Mouse (Mus musculus): ENCODE measurements around the gene Mrpl9.

The Mrpl9 gene

DNA sequence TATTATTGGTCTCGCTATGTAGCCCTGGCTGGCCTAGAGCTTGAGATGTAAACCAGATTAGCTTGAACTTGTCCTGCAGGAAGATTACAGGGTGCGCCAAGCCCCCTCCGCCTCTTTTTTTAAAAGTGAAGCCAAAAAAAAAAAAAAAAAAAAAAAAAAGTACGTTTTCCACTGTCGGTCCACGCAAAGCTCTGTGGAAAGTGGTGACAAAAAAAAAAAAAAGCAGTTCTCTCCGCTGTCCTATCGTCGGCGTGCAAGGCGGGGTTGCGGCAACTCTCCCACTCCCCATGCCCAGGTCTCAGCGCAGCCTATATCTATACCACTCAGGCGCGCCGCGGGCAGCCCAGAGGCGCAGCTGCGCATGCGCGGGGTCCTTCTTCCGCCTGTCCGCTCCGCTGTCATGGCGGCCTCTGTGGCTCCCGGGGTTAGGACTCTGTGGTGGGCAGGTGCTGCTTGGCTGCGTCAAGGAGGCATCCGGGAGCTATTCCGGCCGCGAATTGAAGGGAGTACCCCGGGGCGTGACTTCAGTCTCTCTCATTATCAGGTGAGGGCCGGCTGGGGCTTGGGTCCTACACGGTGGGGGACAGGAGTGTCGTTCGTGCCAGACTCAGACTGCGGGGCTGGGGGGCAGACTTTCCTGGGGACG lies at the start of gene Mrpl9:
TSS of gene Mrpl9 (plus strand) at position 368 of the 646 bp plus-strand sequence.
- DNase-seq, result peak; percentile 95 to 96

DNA sequence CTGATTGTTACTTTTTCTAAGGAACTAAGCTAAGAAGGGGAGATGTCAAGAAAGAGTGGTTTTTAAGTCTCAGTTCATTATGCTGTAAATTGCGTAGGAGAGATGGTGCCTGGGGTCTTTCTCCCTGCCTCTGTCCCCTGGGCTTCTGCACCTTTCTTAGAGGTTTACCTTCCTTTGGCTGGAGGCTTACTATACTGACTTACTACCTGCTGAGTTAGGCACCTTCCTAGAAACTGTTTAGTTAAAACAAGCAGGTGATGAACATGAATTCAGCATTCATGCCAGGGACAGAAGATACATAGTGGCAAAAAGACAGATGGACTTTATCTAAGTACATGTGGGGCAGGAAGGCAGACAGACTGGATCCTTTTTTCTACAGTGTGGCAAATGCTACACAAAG lies 46.8 kb upstream of the Mrpl9 start:
- DNase-seq, result no peak

DNA sequence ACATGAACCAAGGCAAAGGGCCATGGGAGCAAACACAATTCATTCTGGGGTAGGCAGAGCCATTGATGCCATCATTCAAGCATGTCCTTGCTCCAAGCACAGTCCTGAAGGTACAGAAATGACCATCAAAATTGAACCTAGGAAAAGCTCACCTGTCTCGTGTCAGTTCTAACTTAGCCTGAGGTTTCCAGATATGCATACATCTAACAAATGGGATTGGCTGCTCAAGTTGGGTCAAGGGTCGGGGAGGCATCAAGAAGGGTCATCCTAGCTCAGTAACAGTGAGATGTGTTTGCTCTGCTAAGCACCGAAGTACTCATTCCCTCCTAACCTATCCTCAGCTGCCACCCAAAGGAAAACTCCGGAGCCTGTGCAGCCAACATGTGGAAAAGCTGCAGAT lies 46.3 kb upstream of the Mrpl9 start:
- DNase-seq, result no peak

DNA sequence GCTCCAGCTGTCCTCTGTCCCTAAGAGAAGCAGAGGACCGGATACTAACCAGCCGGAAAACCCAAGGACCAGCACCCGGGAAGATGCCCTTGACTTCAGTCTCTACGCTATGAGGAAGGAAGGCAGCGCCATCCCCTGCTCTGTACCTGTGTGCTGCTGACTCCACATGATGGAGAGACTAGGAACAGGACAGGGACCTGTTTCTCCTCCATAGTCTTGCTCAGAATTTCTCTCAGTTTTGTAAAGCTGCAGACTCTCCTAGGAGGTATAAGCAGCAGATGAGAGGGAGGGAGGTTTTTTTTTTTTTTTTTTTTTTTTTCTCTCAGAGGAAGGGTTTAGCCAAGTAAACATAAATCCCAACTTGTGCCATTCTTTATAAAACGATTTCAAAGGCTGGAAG lies 44.9 kb upstream of the Mrpl9 start, which contains the start of gene Lingo4:
TSS of gene Lingo4 (plus strand) at position 301 of the 400 bp plus-strand sequence.
- DNase-seq, result no peak

DNA sequence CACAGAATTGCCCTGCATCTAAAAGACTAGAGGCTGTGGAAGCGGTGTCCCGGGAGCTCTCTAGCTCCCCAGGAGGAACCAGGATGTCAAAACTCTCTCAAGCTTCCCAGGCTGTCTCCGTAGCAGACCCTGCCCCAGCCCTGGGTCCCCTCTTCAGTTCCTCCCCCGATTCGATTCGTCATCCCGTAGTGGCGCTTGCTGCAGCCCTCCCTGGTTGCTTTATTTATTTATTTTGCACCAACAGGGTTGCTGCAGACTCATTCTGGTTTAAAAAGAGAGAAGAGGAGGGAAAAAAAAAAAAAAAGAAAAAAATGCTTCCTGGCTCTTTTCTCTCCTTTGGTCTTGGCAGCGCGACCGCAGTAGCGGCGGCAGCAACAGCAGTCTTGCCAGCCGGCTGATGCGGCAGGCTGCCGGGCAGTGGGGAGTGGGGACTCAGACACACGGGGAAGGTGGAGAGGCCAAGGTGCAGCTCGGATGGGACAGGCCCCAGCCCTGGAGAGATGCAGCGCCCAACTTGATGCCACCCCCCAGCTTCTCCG lies 44.1 kb upstream of the Mrpl9 start:
- peak in 1 of 2 experiments; percentile 57 for DNase-seq

DNA sequence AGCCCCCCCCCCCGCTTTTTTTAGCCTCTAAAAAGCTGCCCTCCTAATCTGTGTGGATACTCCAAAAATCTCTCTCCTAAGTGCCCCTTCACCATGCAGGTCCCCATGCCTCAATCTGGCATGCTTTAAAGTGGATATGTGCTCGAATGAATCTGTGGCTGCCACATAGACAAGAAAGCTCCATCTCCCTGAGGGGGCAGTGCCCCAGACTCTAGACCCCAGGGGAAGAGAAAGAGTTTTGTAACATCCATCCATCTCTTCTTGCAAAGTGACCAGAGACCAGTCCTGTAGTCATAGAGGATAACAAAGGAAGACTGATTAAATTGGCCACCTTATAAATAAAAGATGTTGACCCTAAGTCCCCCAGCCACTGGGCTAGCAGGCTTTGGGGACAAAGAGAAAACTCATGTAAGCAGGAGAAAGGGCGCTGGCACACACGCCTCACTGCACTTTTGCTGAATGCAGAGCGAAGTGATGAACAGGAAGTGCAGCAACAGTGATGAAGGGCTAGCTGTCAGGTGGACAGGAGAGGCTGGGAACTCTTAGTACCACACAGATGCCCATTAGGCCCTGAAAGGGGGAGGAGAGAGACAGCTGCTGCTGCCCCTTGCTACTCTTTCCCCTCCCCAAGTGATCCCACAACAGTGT lies 43.3 kb upstream of the Mrpl9 start:
- DNase-seq, result no peak

DNA sequence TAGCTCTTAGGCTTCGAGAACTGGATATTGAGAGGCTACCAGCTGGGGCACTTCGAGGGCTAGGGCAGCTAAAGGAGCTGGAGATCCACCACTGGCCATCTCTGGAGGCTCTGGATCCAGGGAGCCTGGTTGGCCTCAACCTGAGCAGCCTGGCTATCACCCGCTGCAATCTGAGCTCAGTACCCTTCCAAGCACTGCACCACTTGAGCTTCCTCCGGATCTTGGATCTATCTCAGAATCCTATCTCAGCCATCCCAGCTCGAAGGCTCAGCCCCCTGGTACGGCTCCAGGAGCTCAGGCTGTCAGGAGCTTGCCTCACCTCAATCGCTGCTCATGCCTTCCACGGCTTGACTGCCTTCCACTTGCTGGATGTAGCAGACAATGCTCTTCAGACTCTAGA lies 40.7 kb upstream of the Mrpl9 start:
- no peak for DNase-seq

DNA sequence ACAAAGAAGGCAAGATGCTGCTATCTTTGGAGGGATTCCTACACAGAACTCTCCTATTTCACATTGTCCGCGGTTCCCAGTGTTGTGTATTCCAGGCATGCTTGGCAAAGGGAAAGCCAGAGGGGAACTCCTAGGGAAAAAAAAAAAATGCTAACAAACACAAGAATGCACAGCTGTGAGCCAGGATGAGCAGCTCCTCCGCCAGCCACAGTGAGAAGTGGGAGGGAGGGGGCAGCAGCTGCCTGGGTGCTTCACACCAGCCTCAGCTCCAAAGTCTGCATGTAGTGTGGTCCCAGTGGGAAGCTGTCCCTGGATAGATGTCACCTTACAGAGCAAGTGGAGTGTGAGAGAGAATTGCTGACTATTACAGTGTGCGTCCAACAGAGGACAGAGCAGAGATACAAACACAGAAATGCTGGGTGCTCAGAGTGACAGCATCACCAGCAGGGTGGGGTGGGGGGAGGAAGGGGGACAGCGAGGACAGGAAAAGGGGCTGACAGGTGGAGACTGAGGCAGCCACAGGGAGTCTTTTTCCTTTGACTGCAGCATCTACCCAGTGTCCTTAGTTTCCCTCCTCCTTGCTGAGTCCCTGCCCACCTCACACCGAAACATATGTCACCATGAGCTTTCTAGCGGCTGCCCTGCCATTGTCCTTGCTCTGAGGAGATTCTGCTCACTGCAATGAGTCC lies 38.6 kb upstream of the Mrpl9 start:
- DNase-seq, result no peak

DNA sequence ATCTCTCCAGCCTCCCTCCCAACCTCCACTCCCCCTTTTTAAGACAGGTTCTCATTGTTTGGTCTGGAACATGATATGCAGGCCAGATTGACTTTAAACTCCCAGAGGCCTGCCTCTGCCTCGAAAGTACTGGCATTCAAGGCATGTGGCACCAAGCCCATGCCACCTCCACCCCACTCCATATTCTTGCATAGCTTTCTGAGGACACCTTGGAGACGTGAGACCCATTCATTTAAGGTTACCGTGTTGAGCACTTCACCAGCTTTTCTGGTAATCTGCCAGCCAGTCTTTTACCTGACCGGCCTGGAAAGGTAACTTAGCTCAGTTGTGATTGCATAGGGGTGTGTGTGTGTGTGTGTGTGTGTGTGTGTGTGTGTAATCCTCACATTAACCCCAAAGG lies 37.6 kb upstream of the Mrpl9 start:
- no peak for DNase-seq

DNA sequence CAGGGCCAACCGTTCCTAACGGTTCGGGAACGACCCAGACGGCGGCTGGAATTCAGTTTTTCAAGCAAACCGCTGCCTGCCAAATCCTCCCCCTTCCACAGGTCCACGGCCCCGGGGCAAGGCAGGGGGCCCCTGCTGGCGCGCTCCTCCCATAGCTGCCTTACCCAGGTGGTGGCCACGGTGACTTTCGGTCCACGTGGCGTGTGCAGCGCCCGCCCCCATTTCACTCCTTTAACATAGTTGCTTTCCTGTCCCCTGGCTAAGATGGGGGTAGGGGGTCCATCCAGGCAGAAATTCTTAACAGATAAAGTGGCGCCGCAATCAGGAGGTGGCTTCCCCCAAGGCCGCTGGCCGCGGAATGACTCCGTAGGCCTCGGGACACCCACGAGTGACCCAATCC lies 30.6 kb upstream of the Mrpl9 start:
- DNase-seq, result no peak

DNA sequence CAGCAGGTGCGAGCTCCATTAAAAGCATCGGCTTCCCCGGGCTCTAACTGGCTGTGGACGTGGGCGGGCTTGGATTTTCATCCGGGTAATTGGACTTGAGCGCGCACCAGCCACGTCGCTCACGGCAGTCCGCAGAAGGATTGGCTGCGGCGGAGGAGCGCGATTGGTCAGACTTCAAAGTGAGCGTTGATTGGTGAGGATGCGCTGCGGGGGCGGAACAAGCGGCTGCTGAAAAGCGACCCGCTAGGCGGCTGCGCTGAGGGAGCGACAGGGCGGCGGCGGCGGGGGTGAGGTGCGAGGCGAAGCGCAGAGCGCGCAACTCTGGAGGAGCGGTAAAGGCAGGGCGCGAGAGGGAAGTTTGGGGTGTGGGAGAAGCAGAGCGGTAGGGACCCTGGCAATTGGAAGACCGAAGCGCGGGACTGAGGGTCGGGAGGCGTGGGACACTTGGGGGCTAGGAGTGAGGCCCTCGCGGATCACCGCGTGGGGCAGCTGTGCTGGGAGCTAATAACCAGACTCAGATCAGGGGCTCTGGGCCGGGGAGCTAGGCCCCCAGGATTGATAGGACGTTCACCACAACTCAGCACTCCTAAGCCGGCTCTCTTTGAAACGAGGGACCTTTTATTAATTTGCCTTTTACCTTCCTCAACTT lies 30.0 kb upstream of the Mrpl9 start, which contains the start of gene Tdrkh:
TSS of gene Tdrkh (plus strand) at position 243 of the 649 bp plus-strand sequence.
- DNase-seq, result peak; percentile 94 to 98

DNA sequence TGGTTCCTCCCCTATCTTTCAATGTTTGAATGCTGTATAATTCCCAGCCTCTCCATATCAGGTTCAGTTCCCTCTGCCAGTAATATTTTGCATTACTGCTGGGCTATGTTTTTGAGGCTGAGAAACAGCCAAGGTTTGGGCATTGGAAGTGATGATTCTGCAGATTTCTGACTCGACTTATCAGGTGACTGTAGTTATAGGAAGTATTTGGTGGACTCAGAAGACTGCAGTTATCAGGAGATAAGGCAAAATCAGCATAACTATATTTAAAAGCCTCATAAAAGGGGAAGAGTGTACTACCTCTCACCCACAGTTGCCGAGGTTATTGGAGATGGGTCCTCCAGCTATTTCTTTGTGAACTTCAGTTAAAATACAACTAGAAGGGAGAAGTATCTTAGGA lies 12.1 kb upstream of the Mrpl9 start:
- no peak for DNase-seq

DNA sequence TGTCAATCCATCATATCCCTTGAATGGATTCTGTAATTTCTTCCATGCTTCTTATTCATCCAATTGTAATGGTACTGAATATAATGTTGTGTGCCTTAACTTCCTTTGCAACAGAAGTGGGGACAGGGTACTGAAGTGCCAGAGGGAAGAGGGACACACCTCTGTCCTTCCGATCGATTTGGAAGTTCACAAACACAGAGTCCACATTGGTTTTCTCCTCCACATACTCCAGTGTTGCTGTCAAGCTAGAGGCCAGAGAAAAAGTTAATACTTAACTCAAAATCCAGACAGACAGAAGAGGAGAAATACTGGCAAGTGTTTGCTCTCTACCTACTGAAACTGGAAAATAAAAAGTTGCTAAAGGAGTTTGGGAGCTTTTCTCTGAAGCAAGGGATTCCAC lies 8.8 kb upstream of the Mrpl9 start:
- no peak for DNase-seq

DNA sequence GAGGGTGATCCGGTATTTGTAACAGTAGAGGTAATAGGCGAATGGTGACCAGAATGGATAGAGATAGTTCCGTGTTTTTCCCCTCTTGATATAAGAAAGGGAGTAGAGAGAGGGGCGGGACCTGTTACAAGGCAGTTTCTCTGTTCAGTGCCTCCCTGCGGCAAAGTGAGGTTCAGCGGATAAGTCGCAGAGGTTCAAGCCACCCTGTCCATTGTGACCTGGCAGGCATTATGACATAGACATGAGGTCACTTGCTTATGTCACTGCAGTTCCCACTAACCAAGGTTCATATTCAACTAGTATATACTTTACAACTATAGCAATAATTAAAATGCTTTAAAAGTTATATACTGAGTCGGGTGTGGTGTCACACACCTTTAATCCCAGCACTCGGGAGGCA lies 6.7 kb upstream of the Mrpl9 start:
- no peak for DNase-seq

DNA sequence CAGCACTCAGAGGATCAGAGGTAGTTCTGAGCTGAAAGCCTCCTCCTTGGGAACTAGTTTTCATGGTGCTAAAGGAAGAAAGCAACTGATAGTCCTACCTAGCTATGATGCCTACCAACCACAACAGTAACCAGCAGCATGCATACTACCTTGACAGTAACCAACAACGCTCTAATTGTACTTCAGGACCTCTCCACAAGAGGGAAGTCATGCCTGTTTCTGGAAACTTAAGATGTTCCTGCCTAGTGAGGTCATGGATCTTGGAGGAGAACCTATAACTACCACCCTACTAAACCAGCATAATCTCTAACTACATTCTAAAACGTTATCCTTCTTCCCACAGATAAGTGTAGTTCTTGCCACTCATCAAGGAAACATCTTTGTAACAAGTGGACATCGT lies 1.9 kb upstream of the Mrpl9 start:
- peak in 1 of 2 experiments; percentile 18 for DNase-seq

DNA sequence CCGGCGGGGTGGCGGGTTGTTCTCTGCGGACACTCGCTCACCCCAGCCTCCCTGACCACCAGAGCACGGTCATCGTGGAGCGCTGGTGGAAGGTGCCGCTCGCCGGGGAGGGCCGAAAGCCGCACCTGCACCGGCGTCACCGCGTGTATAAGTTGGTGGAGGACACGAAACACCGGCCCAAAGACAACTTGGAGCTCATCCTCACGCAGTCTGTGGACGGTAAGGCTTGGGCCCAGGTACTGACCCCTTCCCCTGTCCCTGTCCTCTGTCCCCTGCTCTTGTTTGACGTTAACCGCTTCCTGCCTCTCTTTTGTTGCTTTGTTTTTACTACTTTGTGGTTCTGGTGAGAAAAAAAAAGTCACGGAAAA lies 463 bp downstream of the Mrpl9 start, which contains the start of gene Oaz3:
TSS of gene Oaz3 (minus strand) at position 319 of the 368 bp plus-strand sequence.
- DNase-seq, result no peak

DNA sequence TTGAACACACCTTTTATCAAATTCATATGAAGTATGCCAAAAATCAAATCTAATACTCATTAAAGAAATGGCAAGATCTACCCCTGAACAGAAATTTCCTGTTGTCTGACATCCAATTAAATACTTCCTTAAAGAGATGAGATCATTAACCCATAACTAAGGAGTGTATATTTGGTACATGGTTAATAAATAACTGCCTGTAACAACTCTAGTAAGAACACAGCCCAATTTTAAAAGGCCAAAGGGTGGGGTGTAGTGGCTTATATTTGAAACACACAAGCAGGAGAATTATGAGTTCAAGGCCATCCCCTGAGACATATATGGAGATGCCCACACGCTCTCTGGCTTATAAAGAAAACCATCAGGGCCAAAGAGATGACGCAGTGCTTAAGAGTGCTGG lies 6.3 kb downstream of the Mrpl9 start:
- no peak for DNase-seq

DNA sequence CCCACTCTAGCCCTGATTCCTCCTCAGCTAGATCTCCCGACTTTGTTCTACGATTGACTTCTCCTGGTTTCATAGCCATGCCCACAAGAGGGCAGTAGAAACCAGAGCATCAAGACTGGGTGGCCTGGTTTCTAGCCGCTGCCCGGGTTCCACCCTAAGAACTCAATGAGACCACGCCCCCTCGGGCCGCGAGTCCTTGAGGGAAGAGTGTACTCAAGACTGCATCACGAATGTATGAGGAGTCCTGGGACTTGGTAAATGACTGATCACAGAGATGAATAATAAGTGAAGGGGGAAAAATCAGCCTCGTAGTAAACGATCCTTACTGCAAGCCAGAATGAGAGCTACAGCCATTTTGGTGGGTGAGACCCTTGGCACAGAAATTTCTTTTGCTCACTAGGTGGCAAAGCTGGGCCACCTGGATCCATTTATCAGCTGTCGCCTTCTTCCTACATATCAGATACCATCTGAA lies 13.4 kb downstream of the Mrpl9 start:
- DNase-seq, result peak; percentile 87

DNA sequence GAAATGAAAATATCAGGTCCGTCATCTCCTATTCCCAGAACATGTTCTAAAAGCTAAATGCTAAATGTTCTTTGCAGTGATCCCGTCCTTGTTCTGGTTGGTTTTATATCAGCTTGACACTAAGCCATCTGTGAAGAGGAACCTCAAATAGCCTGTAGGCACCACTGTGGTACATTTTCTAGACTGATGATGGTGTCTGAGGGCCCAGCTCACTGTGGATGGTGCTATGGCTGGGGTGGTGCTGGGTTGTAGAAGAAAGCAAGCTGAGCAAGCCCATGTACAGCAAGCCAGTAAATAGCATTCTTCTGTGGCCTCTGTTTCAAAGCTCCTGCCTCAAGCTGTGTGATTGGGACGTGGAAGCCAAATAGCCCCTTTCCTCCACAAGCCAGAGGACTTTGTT lies 13.9 kb downstream of the Mrpl9 start:
- DNase-seq, result no peak

DNA sequence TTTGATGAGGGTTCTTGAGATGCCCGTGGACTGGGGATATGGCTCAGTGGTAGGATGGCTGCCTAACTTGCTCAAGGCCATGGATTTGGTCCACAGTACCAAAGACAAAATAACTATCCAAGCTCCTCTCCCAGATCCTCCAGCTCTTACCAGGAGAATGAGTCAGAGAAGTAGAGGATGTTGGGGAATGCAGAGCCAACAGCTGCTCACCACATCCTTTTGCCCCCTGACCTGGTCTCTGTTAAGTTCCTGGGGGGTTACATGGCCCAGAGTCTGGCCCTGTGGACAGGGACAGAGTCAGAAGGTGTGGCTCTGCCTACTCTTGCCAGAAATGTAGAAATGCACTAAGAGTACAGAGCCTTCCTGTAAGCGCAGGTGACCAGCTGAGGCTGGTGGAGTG lies 16.7 kb downstream of the Mrpl9 start:
- no peak for DNase-seq

DNA sequence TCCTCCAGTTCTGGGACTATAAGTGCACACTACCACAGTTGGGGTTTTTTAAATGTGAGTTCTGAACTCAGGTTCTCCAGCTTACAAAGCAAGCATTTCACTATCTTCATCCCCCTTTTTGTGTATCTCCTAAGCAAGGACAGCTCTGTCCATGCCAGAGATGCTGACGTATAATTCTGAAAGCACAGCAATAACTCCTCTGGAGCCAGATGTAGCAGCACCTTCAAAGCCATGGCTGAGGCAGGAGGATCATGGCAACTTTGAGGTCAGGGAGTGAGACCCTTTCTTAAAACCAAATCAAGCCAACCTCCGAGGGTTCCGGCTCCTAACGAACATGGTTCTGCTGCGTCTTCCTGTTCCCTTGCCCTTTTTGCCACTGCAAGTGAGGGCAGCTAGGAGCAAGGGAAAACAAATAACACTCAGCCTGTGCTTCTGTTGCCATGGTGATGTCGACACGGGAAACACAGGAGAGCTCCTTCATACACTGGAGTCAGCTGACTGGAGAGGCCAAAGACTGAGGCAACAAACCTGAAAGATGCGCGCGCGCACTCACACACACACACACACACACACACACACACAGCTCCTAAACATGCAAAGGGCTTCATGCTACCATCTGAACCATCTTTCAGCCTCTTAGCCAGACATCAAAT lies 20.9 kb downstream of the Mrpl9 start:
- DNase-seq, result no peak

DNA sequence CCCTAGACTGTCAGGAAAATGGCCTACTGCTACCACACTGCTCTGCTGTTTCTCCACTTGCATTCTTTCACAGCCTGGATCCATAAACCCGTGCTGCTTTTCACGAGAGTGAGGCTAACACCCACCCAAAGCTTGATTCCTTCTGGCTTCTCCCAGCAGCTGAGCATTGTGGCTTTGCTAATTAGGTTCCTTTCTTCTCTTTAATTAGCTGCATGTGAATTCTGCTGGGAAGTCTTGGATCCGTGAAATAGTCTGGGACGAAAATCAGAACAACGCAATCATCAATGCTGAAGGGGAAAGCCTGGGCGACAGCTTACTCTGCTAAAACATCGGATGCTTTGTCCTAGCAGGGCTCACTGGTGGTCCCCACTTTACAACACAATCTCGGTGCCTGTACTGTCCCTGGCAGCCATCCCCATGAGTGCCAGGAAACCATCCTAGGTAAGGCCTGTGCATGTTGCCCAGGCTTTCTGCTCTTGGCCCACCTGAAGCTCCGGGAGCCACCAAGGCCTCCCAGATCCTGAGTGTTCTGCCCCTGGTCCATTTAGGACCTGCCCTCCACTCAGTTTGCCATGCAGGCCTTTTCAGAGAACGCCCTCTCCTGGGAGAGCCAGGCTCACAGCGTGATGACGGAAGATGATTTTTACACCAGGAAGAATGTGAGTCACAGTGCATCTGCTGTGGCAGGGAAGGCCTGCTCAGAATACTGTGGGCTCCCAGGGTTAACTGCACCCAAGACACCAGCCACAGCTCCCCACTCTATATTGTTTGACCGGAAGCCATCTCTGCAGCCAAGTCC lies 22.7 kb downstream of the Mrpl9 start:
- DNase-seq, result no peak

Data from kidney, postnatal 25 days (tissue).